Mouse (Mus musculus): Measurements from ENCODE around the gene Yeats2.
"Not testable (repeated sequence)": the region's sequence is repeated elsewhere in the genome, so short reads cannot be mapped to it uniquely, and the experiment has no call there.

Gene Yeats2

GRCm38 (mm10) chr16:20140772-20141531 lies at the start of gene Yeats2:
Yeats2 (plus strand) TSS chr16:20141063.
- peak; percentile 64 to 87 for DNase-seq (ENCODE audit: low spot score in 2 of 2)

GRCm38 (mm10) chr16:20095966-20096365 lies 44.9 kb upstream of the Yeats2 start:
- no peak for DNase-seq (ENCODE audit: low spot score in 2 of 2)

- peak; percentile 74 to 90 for DNase-seq (ENCODE audit: low spot score in 2 of 2)
Measured at GRCm38 (mm10) chr16:20097069-20097710, 43.7 kb upstream of the Yeats2 start, which contains the start of gene Klhl24. Klhl24 (plus strand) TSS chr16:20097542.

GRCm38 (mm10) chr16:20097711-20098374 lies 43.0 kb upstream of the Yeats2 start:
- peak; percentile 84 to 93 for DNase-seq (ENCODE audit: low spot score in 2 of 2)

GRCm38 (mm10) chr16:20098375-20098727 lies 42.5 kb upstream of the Yeats2 start:
- no peak for DNase-seq (ENCODE audit: low spot score in 2 of 2)

- no peak for DNase-seq (ENCODE audit: low spot score in 2 of 2)
Measured at GRCm38 (mm10) chr16:20098866-20099629, 41.8 kb upstream of the Yeats2 start.

GRCm38 (mm10) chr16:20106996-20107395 lies 33.9 kb upstream of the Yeats2 start:
- DNase-seq (ENCODE audit: low spot score in 2 of 2) = no peak

GRCm38 (mm10) chr16:20108961-20109360 lies 31.9 kb upstream of the Yeats2 start:
- no peak for DNase-seq (ENCODE audit: low spot score in 2 of 2)

GRCm38 (mm10) chr16:20112649-20113048 lies 28.2 kb upstream of the Yeats2 start:
- DNase-seq (ENCODE audit: low spot score in 2 of 2) = no peak

- no peak for DNase-seq (ENCODE audit: low spot score in 2 of 2)
Measured at GRCm38 (mm10) chr16:20116069-20116468, 24.8 kb upstream of the Yeats2 start.

GRCm38 (mm10) chr16:20126319-20126883 lies 14.5 kb upstream of the Yeats2 start:
- not testable (repeated sequence) for DNase-seq (ENCODE audit: low spot score in 2 of 2)

- no peak for DNase-seq (ENCODE audit: low spot score in 2 of 2)
Measured at GRCm38 (mm10) chr16:20130397-20130796, 10.5 kb upstream of the Yeats2 start.

GRCm38 (mm10) chr16:20144568-20144967 lies 3.7 kb downstream of the Yeats2 start:
- DNase-seq (ENCODE audit: low spot score in 2 of 2) = no peak

GRCm38 (mm10) chr16:20151991-20152390 lies 11.1 kb downstream of the Yeats2 start:
- no peak for DNase-seq (ENCODE audit: low spot score in 2 of 2)

- DNase-seq (ENCODE audit: low spot score in 2 of 2) = no peak
Measured at GRCm38 (mm10) chr16:20153742-20154141, 12.9 kb downstream of the Yeats2 start.

GRCm38 (mm10) chr16:20160130-20160529 lies 19.3 kb downstream of the Yeats2 start:
- no peak for DNase-seq (ENCODE audit: low spot score in 2 of 2)

GRCm38 (mm10) chr16:20169071-20169470 lies 28.2 kb downstream of the Yeats2 start:
- DNase-seq (ENCODE audit: low spot score in 2 of 2) = no peak

GRCm38 (mm10) chr16:20169471-20170106 lies 28.7 kb downstream of the Yeats2 start:
- no peak for DNase-seq (ENCODE audit: low spot score in 2 of 2)

GRCm38 (mm10) chr16:20179406-20180175 lies 38.7 kb downstream of the Yeats2 start:
- no peak for DNase-seq (ENCODE audit: low spot score in 2 of 2)

GRCm38 (mm10) chr16:20185368-20185767 lies 44.5 kb downstream of the Yeats2 start:
- DNase-seq (ENCODE audit: low spot score in 2 of 2) = no peak
